Mouse (Mus musculus) frontal cortex, postnatal 14 days (tissue): ENCODE results near the gene Piwil4.
A peak's percentile ranks its signal among the peaks of the same experiment; 100 is the strongest.
"Not testable (repeated sequence)": the region's sequence is repeated elsewhere in the genome, so short reads cannot be mapped to it uniquely, and the experiment has no call there.

ENCODE experiments used
- DNase-seq, 2 experiments: peaks; one replicate each; pipeline ENCODE4 v3.0.0; 2022; ENCODE audit warnings: low spot score in 2 of 2

Gene Piwil4

GRCm38 (mm10) chr9:14726005-14726404, 14.5 kb downstream of the Piwil4 start:
- no peak for DNase-seq

DNA sequence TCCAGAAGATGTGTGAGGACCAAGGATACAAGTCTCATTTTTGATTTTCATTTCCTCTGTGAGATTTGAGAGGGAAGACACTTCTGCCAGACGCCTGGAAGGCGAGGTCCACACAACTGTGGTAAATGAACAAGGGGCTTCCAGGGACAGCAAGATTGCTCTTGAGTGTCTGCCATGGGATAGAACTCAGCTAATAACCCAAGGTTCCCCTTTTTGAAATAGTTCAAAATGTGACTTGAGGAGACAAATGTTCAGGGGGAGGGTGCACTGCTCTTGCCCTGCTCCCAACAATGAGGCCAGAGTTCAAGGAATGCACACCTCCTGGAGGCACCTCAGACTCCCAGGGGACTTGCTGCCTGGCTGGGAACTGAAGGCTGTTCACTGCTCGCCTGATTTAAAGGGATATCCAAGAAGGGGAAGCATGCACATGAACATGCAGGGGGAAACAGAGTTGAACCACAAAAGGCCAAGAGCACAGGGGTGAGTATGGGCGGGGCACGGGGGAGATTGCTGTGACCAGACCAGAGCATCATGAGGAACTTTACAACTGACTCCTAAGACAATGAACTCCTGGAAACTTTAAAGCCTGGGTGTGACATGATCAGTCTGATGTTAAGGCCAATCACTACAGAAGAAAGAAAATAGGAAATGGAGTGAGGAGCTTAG, 15.6 kb downstream of the Piwil4 start:
- DNase-seq = no peak

DNA sequence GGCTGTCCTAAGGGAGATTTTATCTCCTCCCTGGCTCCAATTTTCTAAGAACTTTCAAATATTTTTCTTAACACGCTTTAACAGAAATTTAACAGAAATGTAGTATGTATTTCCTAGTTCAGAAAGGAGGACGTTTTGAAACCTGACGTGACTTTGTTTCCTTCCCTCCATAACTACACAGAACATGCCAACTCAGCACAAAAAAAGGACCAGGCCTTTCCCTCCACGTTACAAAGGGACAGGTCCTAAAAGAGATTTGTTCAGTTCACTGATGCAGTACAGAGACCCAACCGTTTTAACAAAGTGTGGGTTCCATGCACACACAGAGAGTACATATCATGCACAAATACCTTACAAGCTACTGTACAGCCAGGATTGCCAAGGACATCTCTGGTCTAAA, 18.9 kb downstream of the Piwil4 start:
- no peak for DNase-seq

DNA sequence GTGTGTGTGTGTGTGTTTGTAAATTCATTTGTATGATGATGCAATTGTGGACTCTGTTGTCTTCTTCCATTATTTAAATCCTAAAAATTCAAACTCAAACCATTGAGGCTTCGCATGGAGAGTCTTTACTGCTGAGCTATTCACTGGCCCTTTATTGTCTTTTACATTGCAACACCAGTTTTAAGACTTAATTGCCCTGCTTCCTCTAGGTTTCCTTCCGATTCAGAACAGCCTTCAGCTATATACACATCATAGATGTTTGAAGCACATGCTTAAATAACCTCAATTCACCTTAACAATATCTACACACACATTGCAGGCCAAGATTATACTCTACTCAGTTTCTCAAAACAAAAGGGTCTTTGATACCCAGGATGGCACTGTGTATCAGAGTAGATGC, 20.1 kb downstream of the Piwil4 start:
- no peak for DNase-seq

GRCm38 (mm10) chr9:14718332-14718691, 22.2 kb downstream of the Piwil4 start:
- DNase-seq = no peak

DNA sequence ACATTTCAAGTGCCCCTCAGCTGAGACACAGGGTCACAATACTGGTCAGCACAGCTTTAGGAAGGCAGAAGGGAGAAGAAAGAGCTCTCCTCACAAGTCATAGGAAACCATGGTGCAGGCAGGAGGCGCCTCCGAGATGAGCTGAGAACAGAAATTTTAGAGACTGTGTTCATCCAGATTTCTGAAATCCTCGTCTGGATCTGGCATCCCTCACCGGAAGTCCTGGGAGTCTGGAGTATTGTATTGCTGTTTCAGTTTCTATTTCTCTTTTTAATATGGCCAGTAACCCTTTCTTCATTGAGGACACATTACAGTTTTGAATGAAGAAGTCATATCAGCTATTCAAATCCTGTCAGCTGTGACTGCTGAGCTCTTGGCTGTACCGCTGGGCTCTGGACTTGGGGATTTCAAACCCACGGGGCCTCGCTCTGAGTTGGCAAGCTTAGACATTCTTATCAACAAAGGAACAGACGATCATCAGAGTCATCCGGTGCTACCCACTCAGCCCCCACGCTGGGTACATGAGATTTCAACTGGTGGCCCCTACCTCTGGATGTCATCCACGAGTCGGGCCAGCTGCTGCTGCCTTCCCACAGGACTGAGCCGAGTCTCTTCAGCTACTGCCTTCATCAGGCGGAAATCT, 22.7 kb downstream of the Piwil4 start:
- DNase-seq = no peak

DNA sequence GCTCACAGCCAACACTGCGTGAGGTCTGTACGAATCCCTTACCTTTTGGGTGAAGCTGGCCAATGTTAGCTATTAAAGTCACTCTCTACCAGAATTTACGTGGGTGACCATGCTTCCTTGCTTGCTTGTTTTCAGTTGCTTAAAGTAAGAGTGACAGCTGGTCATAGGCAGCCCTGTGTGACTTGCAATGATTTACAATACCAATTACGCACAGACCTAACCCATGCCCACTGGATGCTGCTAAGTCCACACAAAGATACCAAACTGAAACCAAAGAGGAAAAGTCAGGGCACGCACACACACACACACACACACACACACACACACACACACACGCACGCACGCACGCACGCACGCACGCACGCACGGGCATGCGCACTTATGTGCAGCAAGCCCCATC, 25.3 kb downstream of the Piwil4 start:
- DNase-seq = no peak

- no peak for DNase-seq
Observed at GRCm38 (mm10) chr9:14710910-14711309, 29.6 kb downstream of the Piwil4 start.

GRCm38 (mm10) chr9:14705321-14706162, 35.0 kb downstream of the Piwil4 start:
- no peak for DNase-seq

GRCm38 (mm10) chr9:14700795-14701194, 39.7 kb downstream of the Piwil4 start:
- DNase-seq = not testable (repeated sequence)

- no peak for DNase-seq
Observed at GRCm38 (mm10) chr9:14699288-14699640, 41.3 kb downstream of the Piwil4 start.

DNA sequence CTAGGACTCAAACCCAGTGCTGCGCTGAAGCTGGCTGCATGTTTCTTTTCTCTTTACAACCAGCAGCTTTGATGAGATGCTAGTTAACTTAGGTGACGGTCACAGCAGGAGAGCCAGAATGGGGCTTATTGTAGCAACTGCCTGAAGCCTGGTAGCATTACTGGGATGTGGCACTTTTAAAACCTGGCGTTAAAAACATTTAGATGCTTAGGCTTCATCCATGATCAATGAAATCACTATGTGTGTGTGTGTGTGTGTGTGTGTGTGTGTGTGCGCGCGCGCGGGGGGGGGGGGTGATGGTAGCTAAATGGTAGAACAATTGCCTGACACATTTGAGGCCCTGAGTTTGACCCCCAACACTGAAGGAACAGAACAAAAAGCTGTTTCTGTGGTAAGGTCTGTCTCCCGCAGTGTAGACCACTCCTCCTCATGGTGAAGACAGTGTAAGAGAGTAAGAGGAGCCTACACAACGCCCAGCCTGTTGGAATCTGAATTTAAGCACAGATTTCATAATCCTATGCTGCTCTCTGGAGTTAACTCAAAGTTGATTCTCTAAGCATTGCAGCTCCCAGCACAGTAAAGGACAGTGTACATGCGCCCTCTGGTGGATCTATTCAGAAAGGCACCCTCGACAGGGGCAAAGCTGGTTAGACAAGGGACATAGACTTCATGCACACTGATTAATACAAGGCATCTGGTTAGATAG, 41.8 kb downstream of the Piwil4 start:
- peak; percentile 84 to 97 for DNase-seq

DNA sequence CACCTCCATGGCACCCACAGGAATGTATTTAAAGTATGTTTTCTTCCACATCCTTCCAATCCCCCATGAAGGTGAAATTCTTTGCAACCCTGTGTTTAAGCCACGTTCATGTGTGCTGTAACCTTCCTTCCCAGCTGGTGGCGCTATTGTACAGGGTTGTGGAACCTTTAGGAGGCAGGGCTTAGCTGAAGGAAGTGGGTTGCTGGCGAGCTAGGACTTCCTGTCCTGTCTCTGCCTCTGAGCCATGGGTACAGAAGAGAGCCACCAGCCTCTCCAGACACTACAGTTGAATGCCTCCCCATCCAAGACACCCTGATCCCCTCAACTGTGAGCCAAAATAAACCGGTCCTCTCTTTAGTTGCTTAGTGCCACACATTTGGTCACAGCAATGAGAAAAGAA, 42.6 kb downstream of the Piwil4 start:
- no peak for DNase-seq

- no peak for DNase-seq
Observed at GRCm38 (mm10) chr9:14689376-14690108, 51.0 kb downstream of the Piwil4 start.

DNA sequence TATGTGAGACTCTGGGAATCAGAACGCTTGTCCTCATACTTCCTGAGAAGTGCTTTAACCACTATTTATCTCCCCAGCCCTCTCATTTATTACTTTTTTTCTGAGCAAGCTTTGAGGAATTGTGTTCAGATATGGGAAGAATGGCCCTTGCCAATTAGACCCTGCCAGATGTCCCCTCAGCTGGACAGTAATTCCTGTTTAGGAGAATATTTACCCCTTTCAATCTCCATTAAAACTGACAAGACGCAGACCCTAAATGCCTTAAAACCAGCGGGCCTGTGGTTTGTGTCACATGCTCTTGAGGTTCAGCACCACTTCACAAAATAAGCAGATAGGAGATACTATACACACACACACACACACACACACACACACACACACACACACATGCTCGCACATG, 56.2 kb downstream of the Piwil4 start:
- no peak for DNase-seq

- no peak for DNase-seq
Observed at GRCm38 (mm10) chr9:14682741-14683140, 57.8 kb downstream of the Piwil4 start.

DNA sequence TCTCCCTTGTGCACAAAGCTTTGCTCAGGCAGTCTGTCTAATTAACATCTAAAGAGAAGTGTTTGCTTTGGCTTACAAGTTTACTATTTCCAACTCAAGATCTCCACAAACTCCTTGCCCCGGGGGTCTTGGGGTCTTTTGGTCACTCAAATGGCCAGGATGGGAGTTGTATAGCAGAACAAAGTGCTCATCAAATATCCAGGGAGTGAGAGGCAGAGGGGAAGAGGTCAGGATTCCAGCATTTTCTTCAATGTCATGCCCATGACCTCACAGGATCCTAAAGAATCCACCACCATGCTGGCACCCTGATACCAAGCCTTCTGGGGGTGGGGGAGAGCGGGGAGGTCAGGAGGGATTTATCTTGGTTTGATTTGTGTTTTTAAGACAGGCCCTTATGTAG, 59.9 kb downstream of the Piwil4 start:
- DNase-seq = no peak

DNA sequence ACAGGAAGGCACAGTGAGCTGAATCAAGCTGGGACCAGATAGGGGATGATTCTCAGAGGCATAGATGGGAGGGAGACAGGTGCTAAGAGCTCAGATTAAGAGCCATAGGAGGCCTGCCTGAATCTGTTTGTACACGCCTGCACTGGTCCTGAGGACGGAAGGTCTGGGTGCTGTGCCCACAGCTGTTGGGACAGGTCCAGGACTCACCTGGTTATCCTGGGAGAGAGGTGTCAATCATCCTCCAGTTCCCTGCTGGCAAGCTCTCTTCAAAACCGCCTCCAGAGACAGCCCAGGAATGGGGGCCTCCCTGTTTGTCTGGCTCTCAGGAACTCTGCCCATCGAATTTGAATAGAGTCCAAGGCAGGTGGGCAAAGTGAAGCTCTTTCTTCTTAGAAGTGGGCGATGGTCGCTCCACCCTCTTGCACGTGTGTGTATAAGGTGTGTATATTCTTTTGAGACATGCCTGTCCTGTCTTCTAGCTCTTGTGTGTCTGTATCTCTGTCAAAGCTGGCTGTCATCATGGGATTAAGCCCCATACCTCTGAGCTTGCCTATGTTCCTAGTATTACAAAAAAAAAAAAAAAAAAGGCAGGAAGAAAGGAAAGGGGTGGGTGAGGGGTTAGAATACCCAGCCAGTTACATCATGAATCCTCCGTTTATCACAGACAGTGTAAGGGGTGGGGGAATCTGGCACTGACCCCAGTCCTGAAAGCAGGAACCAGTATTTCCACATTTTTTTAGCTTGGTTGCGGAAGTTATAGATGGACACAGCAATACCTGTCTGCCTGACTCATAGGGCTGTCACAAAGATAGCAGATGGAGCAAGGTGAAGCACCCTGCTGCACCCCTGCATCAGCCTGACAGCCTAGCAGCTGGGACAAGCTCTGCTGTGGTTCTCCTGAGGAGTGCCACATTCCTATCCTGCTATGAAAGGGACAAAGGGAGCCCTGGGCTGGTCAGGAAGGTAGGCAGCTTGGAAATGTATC, 64.5 kb downstream of the Piwil4 start:
- DNase-seq = no peak

- no peak for DNase-seq
Observed at GRCm38 (mm10) chr9:14674506-14674905, 66.0 kb downstream of the Piwil4 start.

- DNase-seq = no peak
Observed at GRCm38 (mm10) chr9:14673109-14673508, 67.4 kb downstream of the Piwil4 start.
